Mouse (Mus musculus): ENCODE measurements around the gene Evc2. TPM values are rescaled to one million over a fixed set of nuclear protein-coding genes. Genes with fewer than 3 reads are reported as not detected.
A peak's percentile ranks its signal among the peaks of the same experiment; 100 is the strongest.

Evc2 gene
- polyA plus RNA-seq, 1 experiment from 2014 or later: 1.8 TPM

DNA sequence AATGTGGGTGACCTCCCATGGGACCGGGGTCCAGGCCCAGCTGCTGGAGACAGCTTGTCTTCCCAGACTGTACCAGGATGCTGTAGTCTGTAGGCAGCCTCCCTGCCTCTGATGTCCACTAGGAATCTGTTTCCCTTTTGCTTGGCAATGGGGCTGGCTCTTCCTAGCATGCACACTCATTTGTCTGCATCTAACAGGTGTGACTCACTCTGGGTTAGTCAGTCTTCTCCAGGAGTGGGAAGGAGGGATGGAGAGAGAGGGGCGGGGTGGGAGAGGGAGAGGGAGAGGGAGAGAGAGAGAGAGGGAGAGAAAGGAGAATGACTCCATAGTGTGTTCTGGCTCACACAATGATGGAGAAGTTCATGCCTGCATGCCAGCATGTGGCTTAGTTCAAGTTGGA, 13.5 kb downstream of the Evc2 start:
- Histone ChIP-seq H3K4me3 (ENCODE audit: low read depth, low read length) (no peak overlapping the region), H3K27me3 (replicated peaks; ENCODE audit: control insufficient read depth, insufficient read depth, low read length) (no peaks in the 10 kb centered on the region), H3K27ac (ENCODE audit: low read depth, low read length) (no peak overlapping the region), H3K36me3 (ENCODE audit: control insufficient read depth, insufficient read depth) (peaks cover 8% of the 10 kb centered on the region; the same call in 1 of the 2 replicates), H3K9me3 (ENCODE audit: control insufficient read depth) (no peaks in the 10 kb centered on the region), H3K4me2 (replicated peaks; ENCODE audit: low read depth) (no peak overlapping the region), H3K9ac (ENCODE audit: low read depth, low read length) (no peak overlapping the region), H3K4me1 (replicated peaks; ENCODE audit: control insufficient read depth, insufficient read depth, low read length) (no peaks in the 10 kb centered on the region)
- 96% methylated on average over 2 of the region's 2 CpGs for WGBS
- ATAC-seq: no peak
- no peak for TF ChIP-seq CTCF (IDR thresholded peaks at IDR 0.05; ENCODE audit: low read depth)

DNA sequence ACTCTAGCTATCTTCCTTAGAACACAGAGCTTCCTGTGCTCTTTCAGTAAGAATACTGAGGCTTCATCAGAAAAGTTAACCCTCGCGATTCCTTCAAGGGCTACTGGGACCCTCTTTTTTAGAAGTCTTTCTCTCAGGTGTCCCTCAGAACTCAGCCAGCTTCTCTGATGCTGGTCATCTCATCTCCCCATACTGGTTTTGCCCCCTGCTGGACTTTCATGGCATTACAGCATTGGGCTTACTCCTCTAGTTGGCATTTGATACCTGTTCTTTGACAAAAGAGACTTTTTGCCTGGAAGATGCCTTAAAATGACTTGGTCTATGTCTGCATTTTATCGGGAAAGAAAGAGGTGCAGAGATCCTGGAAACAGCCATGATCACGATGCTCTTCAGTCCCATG, 16.1 kb downstream of the Evc2 start:
- Histone ChIP-seq H3K4me2 (replicated peaks; ENCODE audit: low read depth) (no peak overlapping the region), H3K4me3 (ENCODE audit: low read depth, low read length) (no peak overlapping the region), H3K27me3 (replicated peaks; ENCODE audit: control insufficient read depth, insufficient read depth, low read length) (no peaks in the 10 kb centered on the region), H3K9me3 (ENCODE audit: control insufficient read depth) (no peaks in the 10 kb centered on the region), H3K27ac (ENCODE audit: low read depth, low read length) (no peak overlapping the region), H3K9ac (ENCODE audit: low read depth, low read length) (no peak overlapping the region), H3K36me3 (ENCODE audit: control insufficient read depth, insufficient read depth) (no peaks in the 10 kb centered on the region), H3K4me1 (replicated peaks; ENCODE audit: control insufficient read depth, insufficient read depth, low read length) (no peaks in the 10 kb centered on the region)
- ATAC-seq: no peak
- WGBS: 79% methylated on average over 4 of the region's 4 CpGs
- TF ChIP-seq CTCF (IDR thresholded peaks at IDR 0.05; ENCODE audit: low read depth): peak; percentile 78

- Histone ChIP-seq H3K9ac (ENCODE audit: low read depth, low read length) (no peak overlapping the region), H3K36me3 (ENCODE audit: control insufficient read depth, insufficient read depth) (no peaks in the 10 kb centered on the region), H3K4me1 (replicated peaks; ENCODE audit: control insufficient read depth, insufficient read depth, low read length) (no peaks in the 10 kb centered on the region), H3K27ac (ENCODE audit: low read depth, low read length) (no peak overlapping the region), H3K9me3 (ENCODE audit: control insufficient read depth) (no peaks in the 10 kb centered on the region), H3K27me3 (replicated peaks; ENCODE audit: control insufficient read depth, insufficient read depth, low read length) (no peaks in the 10 kb centered on the region), H3K4me2 (replicated peaks; ENCODE audit: low read depth) (no peak overlapping the region), H3K4me3 (ENCODE audit: low read depth, low read length) (no peak overlapping the region)
- ATAC-seq: no peak
- no peak for TF ChIP-seq CTCF (IDR thresholded peaks at IDR 0.05; ENCODE audit: low read depth)
- WGBS: 88% methylated on average over 8 of the region's 8 CpGs
These were observed 17.7 kb downstream of the Evc2 start for GRCm38 (mm10) chr5:37356027-37356426.

DNA sequence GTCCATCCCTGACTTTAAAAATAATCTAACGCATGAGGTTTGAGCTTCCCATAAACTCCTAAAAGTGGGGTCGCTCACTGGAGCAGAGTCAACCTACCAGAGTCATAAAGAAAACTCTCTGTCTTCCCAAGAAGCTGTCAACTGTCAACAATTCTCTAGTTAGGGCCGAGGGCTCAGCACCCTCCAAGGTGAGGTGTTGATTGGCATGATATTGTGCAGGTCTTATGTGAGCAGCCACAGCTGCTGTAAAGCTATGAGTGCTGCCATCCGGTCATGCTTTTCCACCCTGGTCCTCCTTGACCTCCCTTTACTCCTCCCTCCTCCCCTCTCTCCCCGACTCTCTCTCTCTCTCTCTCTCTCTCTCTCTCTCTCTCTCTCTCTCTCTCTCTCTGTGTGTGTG, 24.3 kb downstream of the Evc2 start:
- no peak for TF ChIP-seq CTCF (IDR thresholded peaks at IDR 0.05; ENCODE audit: low read depth)
- Histone ChIP-seq H3K4me1 (replicated peaks; ENCODE audit: control insufficient read depth, insufficient read depth, low read length) (no peaks in the 10 kb centered on the region), H3K27me3 (replicated peaks; ENCODE audit: control insufficient read depth, insufficient read depth, low read length) (no peaks in the 10 kb centered on the region), H3K9ac (ENCODE audit: low read depth, low read length) (no peak overlapping the region), H3K27ac (ENCODE audit: low read depth, low read length) (no peak overlapping the region), H3K36me3 (ENCODE audit: control insufficient read depth, insufficient read depth) (no peaks in the 10 kb centered on the region; the same call in 1 of the 2 replicates), H3K4me2 (replicated peaks; ENCODE audit: low read depth) (no peak overlapping the region), H3K9me3 (ENCODE audit: control insufficient read depth) (no peaks in the 10 kb centered on the region), H3K4me3 (ENCODE audit: low read depth, low read length) (no peak overlapping the region)
- whole genome bisulfite sequencing: 71% methylated on average over 5 of the region's 5 CpGs
- ATAC-seq: no peak

GRCm38 (mm10) chr5:37363284-37363683, 25.0 kb downstream of the Evc2 start:
- Histone ChIP-seq H3K36me3 (ENCODE audit: control insufficient read depth, insufficient read depth) (no peaks in the 10 kb centered on the region; the same call in 1 of the 2 replicates), H3K27me3 (replicated peaks; ENCODE audit: control insufficient read depth, insufficient read depth, low read length) (no peaks in the 10 kb centered on the region), H3K4me2 (replicated peaks; ENCODE audit: low read depth) (no peak overlapping the region), H3K27ac (ENCODE audit: low read depth, low read length) (no peak overlapping the region), H3K9me3 (ENCODE audit: control insufficient read depth) (no peaks in the 10 kb centered on the region), H3K4me1 (replicated peaks; ENCODE audit: control insufficient read depth, insufficient read depth, low read length) (no peaks in the 10 kb centered on the region), H3K4me3 (ENCODE audit: low read depth, low read length) (no peak overlapping the region), H3K9ac (ENCODE audit: low read depth, low read length) (no peak overlapping the region)
- 81% methylated on average over 5 of the region's 5 CpGs for WGBS
- ATAC-seq: no peak
- no peak for TF ChIP-seq CTCF (IDR thresholded peaks at IDR 0.05; ENCODE audit: low read depth)

DNA sequence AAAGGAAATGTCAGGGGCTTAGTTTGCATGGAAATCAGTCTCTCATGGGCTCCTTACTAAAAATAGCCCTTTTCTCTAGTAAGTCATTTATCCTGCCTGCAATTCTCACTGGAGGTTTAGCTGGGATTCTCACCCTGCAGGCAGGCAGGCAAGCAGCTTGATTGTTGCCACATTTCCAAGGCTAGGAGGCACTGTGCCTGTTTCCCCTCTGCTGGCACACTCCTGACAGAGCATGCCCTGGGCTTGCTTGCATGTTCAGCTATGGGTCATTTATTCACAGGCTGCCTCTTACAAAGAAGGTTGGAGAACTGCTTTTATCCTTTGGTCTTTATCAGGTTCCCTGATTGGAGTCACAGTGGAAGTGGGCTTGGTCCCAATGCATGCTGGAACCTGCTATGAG, 27.5 kb downstream of the Evc2 start:
- H3K4me2 ChIP-seq (replicated peaks; ENCODE audit: low read depth): no peak overlapping the region
- no peaks in the 10 kb centered on the region for H3K4me1 ChIP-seq (replicated peaks; ENCODE audit: control insufficient read depth, insufficient read depth, low read length)
- TF ChIP-seq CTCF (IDR thresholded peaks at IDR 0.05; ENCODE audit: low read depth): no peak
- H3K36me3 ChIP-seq (ENCODE audit: control insufficient read depth, insufficient read depth): no peaks in the 10 kb centered on the region; the same call in 1 of the 2 replicates
- no peaks in the 10 kb centered on the region for H3K9me3 ChIP-seq (ENCODE audit: control insufficient read depth)
- H3K9ac ChIP-seq (ENCODE audit: low read depth, low read length): no peak overlapping the region
- no peak overlapping the region for H3K27ac ChIP-seq (ENCODE audit: low read depth, low read length)
- H3K4me3 ChIP-seq (ENCODE audit: low read depth, low read length): no peak overlapping the region
- H3K27me3 ChIP-seq (replicated peaks; ENCODE audit: control insufficient read depth, insufficient read depth, low read length): no peaks in the 10 kb centered on the region
- no peak for ATAC-seq

DNA sequence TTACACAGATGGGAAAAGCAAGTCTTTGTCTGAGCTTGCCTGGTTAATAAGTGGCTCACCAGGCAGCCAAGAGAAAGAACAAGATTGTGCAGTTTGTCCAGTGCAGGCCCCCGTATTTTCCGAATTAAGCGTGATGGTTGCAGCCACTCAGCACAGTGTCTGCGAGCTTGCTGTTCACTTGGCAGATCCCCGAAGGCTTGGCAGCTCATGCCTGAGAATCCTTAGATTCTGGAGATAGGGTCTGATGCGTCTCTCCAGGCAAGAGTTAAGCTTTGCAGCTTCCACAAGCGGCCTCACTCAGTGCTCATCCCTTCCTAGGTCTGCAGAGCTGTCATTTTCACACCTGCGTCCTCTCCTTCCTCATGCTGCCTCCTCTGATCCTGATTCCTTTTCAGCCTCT, 30.5 kb downstream of the Evc2 start:
- Histone ChIP-seq H3K9ac (ENCODE audit: low read depth, low read length) (no peak overlapping the region), H3K4me2 (replicated peaks; ENCODE audit: low read depth) (no peak overlapping the region), H3K27ac (ENCODE audit: low read depth, low read length) (no peak overlapping the region), H3K4me3 (ENCODE audit: low read depth, low read length) (no peak overlapping the region), H3K27me3 (replicated peaks; ENCODE audit: control insufficient read depth, insufficient read depth, low read length) (no peaks in the 10 kb centered on the region), H3K4me1 (replicated peaks; ENCODE audit: control insufficient read depth, insufficient read depth, low read length) (no peaks in the 10 kb centered on the region), H3K9me3 (ENCODE audit: control insufficient read depth) (no peaks in the 10 kb centered on the region), H3K36me3 (ENCODE audit: control insufficient read depth, insufficient read depth) (no peaks in the 10 kb centered on the region; the same call in 1 of the 2 replicates)
- no peak for ATAC-seq
- no peak for TF ChIP-seq CTCF (IDR thresholded peaks at IDR 0.05; ENCODE audit: low read depth)
- WGBS: 83% methylated on average over 8 of the region's 8 CpGs

Data from intestine, postnatal 0 days (tissue).